Mouse (Mus musculus): ENCODE measurements around the gene Usp20. TPM values are rescaled to one million over a fixed set of nuclear protein-coding genes. Genes with fewer than 3 reads are reported as not detected.
A peak's percentile ranks its signal among the peaks of the same experiment; 100 is the strongest.

The Usp20 gene
- polyA plus RNA-seq, 1 experiment from 2014 or later: 5.8 TPM

- Histone ChIP-seq H3K4me3 (ENCODE audit: low read depth, low read length) (peak overlapping the region; percentile 29), H3K27me3 (ENCODE audit: control insufficient read depth, insufficient read depth, low read depth, low read length) (no peaks in the 10 kb centered on the region), H3K4me2 (ENCODE audit: low read depth, low read length) (peak overlapping the region; percentile 56), H3K9ac (ENCODE audit: low read depth, low read length) (no peak overlapping the region; the same call in 1 of the 2 replicates), H3K36me3 (ENCODE audit: control insufficient read depth, insufficient read depth) (no peaks in the 10 kb centered on the region), H3K9me3 (replicated peaks; ENCODE audit: control insufficient read depth, low read length) (no peaks in the 10 kb centered on the region), H3K27ac (ENCODE audit: low read length) (peak overlapping the region; percentile 72), H3K4me1 (ENCODE audit: control insufficient read depth, low read depth, low read length) (peaks cover 28% of the 10 kb centered on the region)
- 15% methylated on average over 2 of the region's 2 CpGs for WGBS (ENCODE audit: insufficient replicate concordance)
- peak; percentile 44; the same call in 1 of the 2 replicates for ATAC-seq (ENCODE audit: low read depth)
Measured at GRCm38 (mm10) chr2:31005453-31005852, 23.4 kb downstream of the Usp20 start.

GRCm38 (mm10) chr2:31006434-31006833, 24.4 kb downstream of the Usp20 start:
- H3K4me2 ChIP-seq (ENCODE audit: low read depth, low read length): peak overlapping the region; percentile 56
- H3K27me3 ChIP-seq (ENCODE audit: control insufficient read depth, insufficient read depth, low read depth, low read length): no peaks in the 10 kb centered on the region
- peaks cover 28% of the 10 kb centered on the region for H3K4me1 ChIP-seq (ENCODE audit: control insufficient read depth, low read depth, low read length)
- WGBS (ENCODE audit: insufficient replicate concordance): 23% methylated on average over 5 of the region's 5 CpGs
- ATAC-seq (ENCODE audit: low read depth): peak; percentile 94
- H3K27ac ChIP-seq (ENCODE audit: low read length): peak overlapping the region; percentile 72
- no peaks in the 10 kb centered on the region for H3K36me3 ChIP-seq (ENCODE audit: control insufficient read depth, insufficient read depth)
- no peaks in the 10 kb centered on the region for H3K9me3 ChIP-seq (replicated peaks; ENCODE audit: control insufficient read depth, low read length)
- peak overlapping the region; percentile 29 for H3K4me3 ChIP-seq (ENCODE audit: low read depth, low read length)
- peak overlapping the region; percentile 49 for H3K9ac ChIP-seq (ENCODE audit: low read depth, low read length)

- Histone ChIP-seq H3K27me3 (ENCODE audit: control insufficient read depth, insufficient read depth, low read depth, low read length) (no peaks in the 10 kb centered on the region), H3K9ac (ENCODE audit: low read depth, low read length) (no peak overlapping the region), H3K4me2 (ENCODE audit: low read depth, low read length) (no peak overlapping the region; the same call in 1 of the 2 replicates), H3K9me3 (replicated peaks; ENCODE audit: control insufficient read depth, low read length) (no peaks in the 10 kb centered on the region), H3K4me1 (ENCODE audit: control insufficient read depth, low read depth, low read length) (peaks cover 28% of the 10 kb centered on the region), H3K4me3 (ENCODE audit: low read depth, low read length) (no peak overlapping the region), H3K36me3 (ENCODE audit: control insufficient read depth, insufficient read depth) (no peaks in the 10 kb centered on the region), H3K27ac (ENCODE audit: low read length) (peak overlapping the region; percentile 27)
- 45% methylated on average over 5 of the region's 5 CpGs for WGBS (ENCODE audit: insufficient replicate concordance)
- no peak for ATAC-seq (ENCODE audit: low read depth)
Measured at GRCm38 (mm10) chr2:31007208-31007607, 25.1 kb downstream of the Usp20 start.

GRCm38 (mm10) chr2:31013371-31014120, 31.5 kb downstream of the Usp20 start:
- Histone ChIP-seq H3K27ac (ENCODE audit: low read length) (no peak overlapping the region), H3K9me3 (replicated peaks; ENCODE audit: control insufficient read depth, low read length) (no peaks in the 10 kb centered on the region), H3K4me2 (ENCODE audit: low read depth, low read length) (no peak overlapping the region), H3K36me3 (ENCODE audit: control insufficient read depth, insufficient read depth) (no peaks in the 10 kb centered on the region), H3K27me3 (ENCODE audit: control insufficient read depth, insufficient read depth, low read depth, low read length) (no peaks in the 10 kb centered on the region), H3K4me3 (ENCODE audit: low read depth, low read length) (no peak overlapping the region), H3K4me1 (ENCODE audit: control insufficient read depth, low read depth, low read length) (no peaks in the 10 kb centered on the region), H3K9ac (ENCODE audit: low read depth, low read length) (no peak overlapping the region)
- 67% methylated on average over 14 of the region's 14 CpGs for WGBS (ENCODE audit: insufficient replicate concordance)
- ATAC-seq (ENCODE audit: low read depth): no peak

GRCm38 (mm10) chr2:31017625-31018317, 35.7 kb downstream of the Usp20 start:
- Histone ChIP-seq H3K36me3 (ENCODE audit: control insufficient read depth, insufficient read depth) (no peaks in the 10 kb centered on the region), H3K4me1 (ENCODE audit: control insufficient read depth, low read depth, low read length) (no peaks in the 10 kb centered on the region), H3K4me2 (ENCODE audit: low read depth, low read length) (no peak overlapping the region), H3K27ac (ENCODE audit: low read length) (no peak overlapping the region), H3K9ac (ENCODE audit: low read depth, low read length) (no peak overlapping the region), H3K4me3 (ENCODE audit: low read depth, low read length) (no peak overlapping the region), H3K27me3 (ENCODE audit: control insufficient read depth, insufficient read depth, low read depth, low read length) (no peaks in the 10 kb centered on the region), H3K9me3 (replicated peaks; ENCODE audit: control insufficient read depth, low read length) (no peaks in the 10 kb centered on the region)
- 83% methylated on average over 18 of the region's 18 CpGs for WGBS (ENCODE audit: insufficient replicate concordance)
- no peak for ATAC-seq (ENCODE audit: low read depth)

- Histone ChIP-seq H3K4me1 (ENCODE audit: control insufficient read depth, low read depth, low read length) (no peaks in the 10 kb centered on the region), H3K27me3 (ENCODE audit: control insufficient read depth, insufficient read depth, low read depth, low read length) (no peaks in the 10 kb centered on the region), H3K9me3 (replicated peaks; ENCODE audit: control insufficient read depth, low read length) (no peaks in the 10 kb centered on the region), H3K4me3 (ENCODE audit: low read depth, low read length) (no peak overlapping the region), H3K27ac (ENCODE audit: low read length) (no peak overlapping the region), H3K4me2 (ENCODE audit: low read depth, low read length) (no peak overlapping the region), H3K9ac (ENCODE audit: low read depth, low read length) (no peak overlapping the region), H3K36me3 (ENCODE audit: control insufficient read depth, insufficient read depth) (no peaks in the 10 kb centered on the region)
- ATAC-seq (ENCODE audit: low read depth): no peak
- WGBS (ENCODE audit: insufficient replicate concordance): 70% methylated on average over 8 of the region's 8 CpGs
Measured at GRCm38 (mm10) chr2:31018519-31018918, 36.4 kb downstream of the Usp20 start.

GRCm38 (mm10) chr2:31019011-31019410, 36.9 kb downstream of the Usp20 start:
- 78% methylated on average over 8 of the region's 8 CpGs for WGBS (ENCODE audit: insufficient replicate concordance)
- ATAC-seq (ENCODE audit: low read depth): no peak
- Histone ChIP-seq H3K4me3 (ENCODE audit: low read depth, low read length) (no peak overlapping the region), H3K27me3 (ENCODE audit: control insufficient read depth, insufficient read depth, low read depth, low read length) (no peaks in the 10 kb centered on the region), H3K27ac (ENCODE audit: low read length) (no peak overlapping the region), H3K9ac (ENCODE audit: low read depth, low read length) (no peak overlapping the region), H3K36me3 (ENCODE audit: control insufficient read depth, insufficient read depth) (no peaks in the 10 kb centered on the region), H3K9me3 (replicated peaks; ENCODE audit: control insufficient read depth, low read length) (no peaks in the 10 kb centered on the region), H3K4me2 (ENCODE audit: low read depth, low read length) (no peak overlapping the region), H3K4me1 (ENCODE audit: control insufficient read depth, low read depth, low read length) (no peaks in the 10 kb centered on the region)

- 75% methylated on average over 2 of the region's 2 CpGs for WGBS (ENCODE audit: insufficient replicate concordance)
- Histone ChIP-seq H3K9ac (ENCODE audit: low read depth, low read length) (no peak overlapping the region), H3K36me3 (ENCODE audit: control insufficient read depth, insufficient read depth) (no peaks in the 10 kb centered on the region), H3K9me3 (replicated peaks; ENCODE audit: control insufficient read depth, low read length) (no peaks in the 10 kb centered on the region), H3K27me3 (ENCODE audit: control insufficient read depth, insufficient read depth, low read depth, low read length) (no peaks in the 10 kb centered on the region), H3K4me2 (ENCODE audit: low read depth, low read length) (no peak overlapping the region), H3K4me1 (ENCODE audit: control insufficient read depth, low read depth, low read length) (no peaks in the 10 kb centered on the region), H3K4me3 (ENCODE audit: low read depth, low read length) (no peak overlapping the region), H3K27ac (ENCODE audit: low read length) (no peak overlapping the region)
- no peak for ATAC-seq (ENCODE audit: low read depth)
Measured at GRCm38 (mm10) chr2:31020202-31020601, 38.1 kb downstream of the Usp20 start.

GRCm38 (mm10) chr2:31023940-31024339, 41.9 kb downstream of the Usp20 start:
- Histone ChIP-seq H3K4me2 (ENCODE audit: low read depth, low read length) (no peak overlapping the region), H3K4me3 (ENCODE audit: low read depth, low read length) (no peak overlapping the region), H3K9ac (ENCODE audit: low read depth, low read length) (no peak overlapping the region), H3K9me3 (replicated peaks; ENCODE audit: control insufficient read depth, low read length) (no peaks in the 10 kb centered on the region), H3K4me1 (ENCODE audit: control insufficient read depth, low read depth, low read length) (no peaks in the 10 kb centered on the region), H3K27ac (ENCODE audit: low read length) (no peak overlapping the region), H3K27me3 (ENCODE audit: control insufficient read depth, insufficient read depth, low read depth, low read length) (no peaks in the 10 kb centered on the region), H3K36me3 (ENCODE audit: control insufficient read depth, insufficient read depth) (no peaks in the 10 kb centered on the region)
- no peak for ATAC-seq (ENCODE audit: low read depth)
- 61% methylated on average over 5 of the region's 5 CpGs for WGBS (ENCODE audit: insufficient replicate concordance)

Data from liver, embryonic 16.5 days (tissue).